Mouse (Mus musculus) E14TG2a.4 (cell line): ENCODE measurements around the gene Ankrd23.

Source experiments
- CTCF ChIP-seq: conservative IDR thresholded peaks from 2 replicates; pipeline ENCODE4 v1.5.1; 2014; ENCODE audit warnings: low read length
- NANOG ChIP-seq: IDR thresholded peaks from 2 replicates; pipeline ENCODE4 v1.6.1; 2014; ENCODE audit warnings: borderline replicate concordance, low read length, mixed read lengths
- POU5F1 ChIP-seq: IDR thresholded peaks from 2 replicates; pipeline ENCODE4 v1.6.1; 2014; ENCODE audit warnings: low read length, borderline replicate concordance

DNA sequence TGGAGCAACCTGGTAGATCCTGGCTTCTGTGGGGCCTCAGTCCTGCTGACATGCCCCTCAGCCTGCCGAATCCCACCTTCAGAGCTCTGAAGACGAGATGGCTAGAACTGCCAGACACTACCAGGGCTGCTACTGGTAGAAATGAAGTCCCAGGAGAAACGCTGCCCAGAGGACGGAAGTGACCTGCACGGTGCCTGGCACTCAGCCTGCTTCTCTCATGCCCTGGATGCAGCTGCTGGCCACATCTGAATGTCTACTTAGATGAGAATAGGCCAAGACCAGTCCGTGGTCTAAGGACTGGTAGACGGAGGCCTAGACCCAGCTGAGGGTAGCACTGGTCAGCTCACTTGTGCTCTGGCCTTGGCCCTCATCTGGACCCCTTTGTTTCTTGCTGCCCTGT, 5.7 kb downstream of the Ankrd23 start:
- TF ChIP-seq CTCF = no peak
- no peak for TF ChIP-seq NANOG
- TF ChIP-seq POU5F1 = no peak
